Mouse (Mus musculus): Measurements from ENCODE around the gene Exosc3. TPM values are rescaled to one million over a fixed set of nuclear protein-coding genes. Genes with fewer than 3 reads are reported as not detected.

Exosc3 gene
- total and polyA plus RNA-seq, 2 experiments from 2014 or later, result 26.0 to 26.2 TPM

- peak; percentile 90 for DNase-seq (ENCODE audit: low spot score)
- Histone ChIP-seq H3K4me2 (ENCODE audit: low read depth, low read length) (peak overlapping the region; percentile 71), H3K4me1 (ENCODE audit: insufficient read depth, low read length) (peaks cover 11% of the 10 kb centered on the region), H3K27me3 (ENCODE audit: insufficient read depth, low read length) (0 out of 2 replicates have a peak, but pooled peaks cover 8% of the 10 kb centered on the region), H3K27ac (peak overlapping the region; percentile 91), H3K4me3 (ENCODE audit: low read length) (peak overlapping the region; percentile 97), H3K9me3 (ENCODE audit: low read length) (no peaks in the 10 kb centered on the region), H3K9ac (replicated peaks; ENCODE audit: low read length) (peak overlapping the region; percentile 91), H3K36me3 (ENCODE audit: insufficient read depth, low read length) (peaks cover 5% of the 10 kb centered on the region; the same call in 1 of the 2 replicates)
- whole genome bisulfite sequencing, result under 1% methylated on average over 56 of the region's 56 CpGs
- ATAC-seq, result peak; percentile 95
- TF ChIP-seq CTCF (IDR thresholded peaks at IDR 0.05; ENCODE audit: low read depth), result peak; percentile 35; the same call in 1 of the 2 replicates
Measured at GRCm38 (mm10) chr4:45320159-45320816, 22.2 kb downstream of the Exosc3 start.

- H3K27me3 ChIP-seq (ENCODE audit: insufficient read depth, low read length), result no peaks in the 10 kb centered on the region
- WGBS, result 91% methylated on average over 2 of the region's 2 CpGs
- no peak for ATAC-seq
Measured at GRCm38 (mm10) chr4:45311056-45311455, 31.5 kb downstream of the Exosc3 start.

GRCm38 (mm10) chr4:45308606-45309005, 33.9 kb downstream of the Exosc3 start:
- Histone ChIP-seq H3K27me3 (ENCODE audit: insufficient read depth, low read length) (no peaks in the 10 kb centered on the region), H3K36me3 (ENCODE audit: insufficient read depth, low read length) (peaks cover 40% of the 10 kb centered on the region), H3K9me3 (ENCODE audit: low read length) (no peaks in the 10 kb centered on the region), H3K4me2 (ENCODE audit: low read depth, low read length) (no peak overlapping the region), H3K9ac (replicated peaks; ENCODE audit: low read length) (no peak overlapping the region), H3K27ac (no peak overlapping the region), H3K4me3 (ENCODE audit: low read length) (no peak overlapping the region), H3K4me1 (ENCODE audit: insufficient read depth, low read length) (no peaks in the 10 kb centered on the region)
- 85% methylated on average over 6 of the region's 6 CpGs for WGBS
- DNase-seq (ENCODE audit: low spot score) (no peak), ATAC-seq (no peak)
- no peak for TF ChIP-seq CTCF (IDR thresholded peaks at IDR 0.05; ENCODE audit: low read depth)

More at GRCm38 (mm10) chr4:45311056-45311455, 31.5 kb downstream of the Exosc3 start:
- Histone ChIP-seq H3K4me2 (ENCODE audit: low read depth, low read length) (no peak overlapping the region), H3K4me3 (ENCODE audit: low read length) (no peak overlapping the region), H3K9ac (replicated peaks; ENCODE audit: low read length) (no peak overlapping the region), H3K4me1 (ENCODE audit: insufficient read depth, low read length) (no peaks in the 10 kb centered on the region), H3K36me3 (ENCODE audit: insufficient read depth, low read length) (peaks cover 33% of the 10 kb centered on the region), H3K27ac (no peak overlapping the region), H3K9me3 (ENCODE audit: low read length) (no peaks in the 10 kb centered on the region)
- no peak for TF ChIP-seq CTCF (IDR thresholded peaks at IDR 0.05; ENCODE audit: low read depth)
- DNase-seq (ENCODE audit: low spot score), result no peak

GRCm38 (mm10) chr4:45308046-45308445, 34.5 kb downstream of the Exosc3 start:
- peaks cover 41% of the 10 kb centered on the region for H3K36me3 ChIP-seq (ENCODE audit: insufficient read depth, low read length)
- 29% methylated on average over 11 of the region's 11 CpGs for WGBS
- H3K4me2 ChIP-seq (ENCODE audit: low read depth, low read length), result no peak overlapping the region
- no peak for ATAC-seq
- H3K4me1 ChIP-seq (ENCODE audit: insufficient read depth, low read length), result no peaks in the 10 kb centered on the region
- peak; percentile 78 for TF ChIP-seq CTCF (IDR thresholded peaks at IDR 0.05; ENCODE audit: low read depth)
- peak; percentile 53 for DNase-seq (ENCODE audit: low spot score)
- H3K9ac ChIP-seq (replicated peaks; ENCODE audit: low read length), result no peak overlapping the region
- H3K4me3 ChIP-seq (ENCODE audit: low read length), result no peak overlapping the region
- H3K27me3 ChIP-seq (ENCODE audit: insufficient read depth, low read length), result no peaks in the 10 kb centered on the region
- no peak overlapping the region for H3K27ac ChIP-seq
- no peaks in the 10 kb centered on the region for H3K9me3 ChIP-seq (ENCODE audit: low read length)

GRCm38 (mm10) chr4:45305536-45305935, 37.0 kb downstream of the Exosc3 start:
- no peak for TF ChIP-seq CTCF (IDR thresholded peaks at IDR 0.05; ENCODE audit: low read depth)
- ATAC-seq (no peak), DNase-seq (ENCODE audit: low spot score) (no peak)
- H3K9ac ChIP-seq (replicated peaks; ENCODE audit: low read length), result no peak overlapping the region
- H3K9me3 ChIP-seq (ENCODE audit: low read length), result no peaks in the 10 kb centered on the region
- 97% methylated on average over 14 of the region's 14 CpGs for WGBS
- no peaks in the 10 kb centered on the region for H3K4me1 ChIP-seq (ENCODE audit: insufficient read depth, low read length)
- H3K36me3 ChIP-seq (ENCODE audit: insufficient read depth, low read length), result peaks cover 53% of the 10 kb centered on the region
- H3K4me2 ChIP-seq (ENCODE audit: low read depth, low read length), result no peak overlapping the region
- no peaks in the 10 kb centered on the region for H3K27me3 ChIP-seq (ENCODE audit: insufficient read depth, low read length)
- no peak overlapping the region for H3K27ac ChIP-seq
- H3K4me3 ChIP-seq (ENCODE audit: low read length), result no peak overlapping the region

GRCm38 (mm10) chr4:45296662-45297564, 45.6 kb downstream of the Exosc3 start, which contains the start of gene Trmt10b:
TSS of gene Trmt10b (plus strand) at chr4:45297127.
- H3K4me1 ChIP-seq (ENCODE audit: insufficient read depth, low read length), result 0 out of 2 replicates have a peak, but pooled peaks cover 4% of the 10 kb centered on the region
- H3K27me3 ChIP-seq (ENCODE audit: insufficient read depth, low read length), result no peaks in the 10 kb centered on the region
- peak; percentile 91 for ATAC-seq
- no peak for TF ChIP-seq CTCF (IDR thresholded peaks at IDR 0.05; ENCODE audit: low read depth)
- DNase-seq (ENCODE audit: low spot score), result peak; percentile 91
- peak within 1 kb of the TSS; percentile 45; the same call in 1 of the 2 replicates for H3K27ac ChIP-seq
- peaks cover 15% of the 10 kb centered on the region; the same call in 1 of the 2 replicates for H3K36me3 ChIP-seq (ENCODE audit: insufficient read depth, low read length)
- no peaks in the 10 kb centered on the region for H3K9me3 ChIP-seq (ENCODE audit: low read length)
- peak within 1 kb of the TSS; percentile 79 for H3K9ac ChIP-seq (replicated peaks; ENCODE audit: low read length)
- H3K4me2 ChIP-seq (ENCODE audit: low read depth, low read length), result peak within 1 kb of the TSS; percentile 84
- peak within 1 kb of the TSS; percentile 75 for H3K4me3 ChIP-seq (ENCODE audit: low read length)
- 20% methylated on average over 27 of the region's 27 CpGs for WGBS
